Mouse (Mus musculus) midbrain, embryonic 16.5 days (tissue): Measurements from ENCODE around the gene Grm8. TPM values are rescaled to one million over a fixed set of nuclear protein-coding genes. Genes with fewer than 3 reads are reported as not detected.

ENCODE experiments used
- ATAC-seq: fragments of 200-750 bp; cut with Nextera tagmentation; 2 replicates; pipeline ENCODE4 v1.8.0; 2017; ENCODE audit warnings: moderate TSS enrichment
- H3K27ac ChIP-seq: fragments of 300-500 bp; sonication (generic); 2 replicates; pipeline ENCODE4 v1.5.1; 2014; ENCODE audit warnings: mild to moderate bottlenecking, low read length, mixed read lengths
- H3K27me3 ChIP-seq: fragments of 300-500 bp; sonication (generic); 2 replicates; pipeline ENCODE4 v1.6.1; 2014; ENCODE audit warnings: low read depth, low read length, mixed read lengths; ENCODE audit not compliant: control insufficient read depth, insufficient read depth
- H3K36me3 ChIP-seq: fragments of 300-500 bp; sonication (generic); 2 replicates; pipeline ENCODE4 v1.6.1; 2014; ENCODE audit warnings: mild to moderate bottlenecking, low read length, moderate library complexity, mixed read lengths; ENCODE audit not compliant: control insufficient read depth, insufficient read depth
- H3K4me1 ChIP-seq: fragments of 300-500 bp; sonication (generic); 2 replicates; pipeline ENCODE4 v1.6.1; 2014; ENCODE audit warnings: mild to moderate bottlenecking, low read length, mixed read lengths; ENCODE audit not compliant: control insufficient read depth, insufficient read depth
- H3K4me2 ChIP-seq: fragments of 300-500 bp; sonication (generic); 2 replicates; pipeline ENCODE4 v1.6.1; 2014; ENCODE audit warnings: mild to moderate bottlenecking, low read length, mixed read lengths
- H3K4me3 ChIP-seq: fragments of 300-500 bp; sonication (generic); 2 replicates; pipeline ENCODE4 v1.5.1; 2014; ENCODE audit warnings: low read depth, mild to moderate bottlenecking, low read length, moderate library complexity, mixed read lengths
- H3K9ac ChIP-seq: fragments of 300-500 bp; sonication (generic); 2 replicates; pipeline ENCODE4 v1.6.1; 2014; ENCODE audit warnings: low read depth, low read length, mixed read lengths
- H3K9me3 ChIP-seq: fragments of 300-500 bp; sonication (generic); replicated peaks from 2 replicates; pipeline ENCODE4 v1.6.1; 2014; ENCODE audit warnings: mild to moderate bottlenecking, low read length, mixed read lengths; ENCODE audit not compliant: control insufficient read depth, poor library complexity, severe bottlenecking
- WGBS: fragments of 180-500 bp; shearing (Covaris S2); extraction: QIAGEN DNeasy Blood & Tissue Kit; methylation state at CpG from one replicate; pipeline ENCODE4 v1.1.7; 2014; 5-methylcytosine and 5-hydroxymethylcytosine counted together
- polyA plus RNA-seq: library from polyadenylated mRNA; unstranded; fragments of >200 nt; fragmentation: Nextera tagmentation; extraction: Ambion mirVana; gene quantifications from 2 replicates; pipeline ENCODE4 v1.2.1, GENCODE M21; 2015

Gene Grm8
- polyA plus RNA-seq, 1 experiment from 2014 or later: 19.2 TPM

GRCm38 (mm10) chr6:27689382-27689781 is 445.6 kb downstream of the Grm8 start:
- Histone ChIP-seq H3K9ac (no peak overlapping the region), H3K36me3 (no peaks in the 10 kb centered on the region), H3K4me1 (no peaks in the 10 kb centered on the region), H3K4me2 (no peak overlapping the region), H3K27ac (no peak overlapping the region), H3K27me3 (no peaks in the 10 kb centered on the region), H3K9me3 (no peaks in the 10 kb centered on the region), H3K4me3 (no peak overlapping the region)
- no peak for ATAC-seq
- WGBS: 77% methylated on average over 3 of the region's 3 CpGs

DNA sequence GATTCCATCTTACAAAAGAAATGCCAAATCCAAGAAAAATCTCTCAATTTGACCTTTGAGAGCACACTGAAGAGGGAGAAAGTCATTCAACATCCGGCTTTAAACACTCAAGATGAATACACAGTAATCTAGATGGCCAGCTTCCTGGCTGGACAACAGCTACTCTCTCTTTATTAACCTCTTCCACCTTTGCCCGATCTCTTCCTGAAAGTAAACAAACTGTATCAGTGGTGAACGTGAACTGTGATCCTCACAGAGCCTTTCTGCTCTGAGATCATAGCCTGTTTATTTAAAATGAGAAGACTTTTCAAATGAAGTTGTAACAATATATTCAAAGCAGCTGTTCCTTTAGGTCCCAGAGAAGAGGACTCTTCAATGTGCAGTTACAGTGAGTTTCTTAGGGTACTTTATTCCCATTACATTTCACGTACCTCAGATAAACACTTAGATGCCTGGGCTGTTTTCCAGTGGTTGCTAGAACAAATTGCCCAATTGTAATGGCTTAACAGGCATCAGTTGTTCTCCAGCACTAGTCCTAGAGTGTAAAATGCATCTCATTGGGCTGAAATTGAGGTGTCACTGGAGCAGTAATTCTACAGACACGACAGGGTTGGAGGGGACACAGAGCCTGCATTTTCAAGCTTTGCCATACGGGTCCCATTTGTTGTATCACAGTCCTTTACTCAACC is 473.1 kb downstream of the Grm8 start:
- Histone ChIP-seq H3K27ac (no peak overlapping the region), H3K27me3 (no peaks in the 10 kb centered on the region), H3K4me2 (no peak overlapping the region), H3K4me3 (no peak overlapping the region), H3K36me3 (no peaks in the 10 kb centered on the region), H3K4me1 (no peaks in the 10 kb centered on the region), H3K9ac (no peak overlapping the region), H3K9me3 (no peaks in the 10 kb centered on the region)
- 82% methylated on average over 6 of the region's 6 CpGs for WGBS
- no peak for ATAC-seq

- Histone ChIP-seq H3K27ac (no peak overlapping the region), H3K9ac (no peak overlapping the region), H3K27me3 (no peaks in the 10 kb centered on the region), H3K4me1 (no peaks in the 10 kb centered on the region), H3K4me3 (no peak overlapping the region), H3K36me3 (no peaks in the 10 kb centered on the region), H3K9me3 (no peaks in the 10 kb centered on the region), H3K4me2 (no peak overlapping the region)
- no peak for ATAC-seq
- 67% methylated on average over 1 of the region's 1 CpGs for WGBS
Observed at GRCm38 (mm10) chr6:27657520-27657919, 477.5 kb downstream of the Grm8 start.

- Histone ChIP-seq H3K27ac (no peak overlapping the region), H3K4me2 (no peak overlapping the region), H3K36me3 (no peaks in the 10 kb centered on the region), H3K4me3 (no peak overlapping the region), H3K4me1 (no peaks in the 10 kb centered on the region), H3K9me3 (no peaks in the 10 kb centered on the region), H3K9ac (no peak overlapping the region), H3K27me3 (no peaks in the 10 kb centered on the region)
- no peak for ATAC-seq
- 53% methylated on average over 1 of the region's 1 CpGs for WGBS
Observed at GRCm38 (mm10) chr6:27646503-27646902, 488.5 kb downstream of the Grm8 start.

DNA sequence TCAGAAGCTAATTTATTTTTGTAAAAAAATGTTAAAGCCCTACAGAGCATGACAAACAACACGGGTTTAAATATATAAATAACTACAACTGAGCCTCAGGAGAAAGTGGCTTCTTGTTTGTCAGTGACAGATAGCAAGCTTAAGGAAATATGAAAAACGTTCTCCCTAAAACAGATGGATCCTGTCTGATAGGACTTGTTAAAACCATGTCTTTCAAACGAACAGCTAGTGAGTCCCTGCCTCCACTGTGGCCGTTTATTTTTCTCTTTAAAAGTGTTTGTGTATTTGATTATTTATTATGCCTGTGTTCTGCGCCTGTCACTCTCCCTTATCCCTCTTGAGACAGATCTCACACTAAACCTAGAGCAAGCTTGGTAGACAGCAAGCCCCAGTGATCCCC is 489.9 kb downstream of the Grm8 start:
- WGBS: 72% methylated on average over 5 of the region's 5 CpGs
- H3K36me3 ChIP-seq: no peaks in the 10 kb centered on the region
- no peaks in the 10 kb centered on the region for H3K4me1 ChIP-seq
- no peak overlapping the region for H3K4me3 ChIP-seq
- no peak for ATAC-seq
- H3K27me3 ChIP-seq: no peaks in the 10 kb centered on the region
- H3K27ac ChIP-seq: no peak overlapping the region
- H3K4me2 ChIP-seq: no peak overlapping the region
- H3K9me3 ChIP-seq: no peaks in the 10 kb centered on the region
- no peak overlapping the region for H3K9ac ChIP-seq

DNA sequence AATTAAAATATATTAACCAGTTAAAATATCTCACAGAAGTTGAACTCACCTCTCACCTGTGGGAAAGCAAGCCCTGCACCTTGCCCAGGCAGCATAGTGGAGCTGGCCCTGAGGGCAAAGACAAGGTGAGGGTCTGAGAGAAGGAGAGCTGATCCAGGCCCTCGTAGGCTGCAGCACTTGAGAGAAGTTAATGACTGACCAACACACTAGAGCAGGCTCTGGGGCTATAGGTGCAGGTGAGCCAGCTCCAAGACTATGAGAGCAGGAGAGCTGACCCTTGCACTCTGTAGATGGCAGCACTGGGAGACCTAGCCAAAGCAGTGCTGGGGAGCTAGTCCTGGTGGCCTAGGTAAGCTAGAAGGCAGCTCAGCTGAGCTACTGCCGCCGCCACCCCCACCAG is 499.1 kb downstream of the Grm8 start:
- ATAC-seq: no peak

GRCm38 (mm10) chr6:27617472-27617871 is 517.5 kb downstream of the Grm8 start:
- H3K4me3 ChIP-seq: no peak overlapping the region
- WGBS: 39% methylated on average over 4 of the region's 4 CpGs
- 0 out of 2 replicates have a peak, but pooled peaks have one; percentile 42 for ATAC-seq

More for the DNA sequence above, 499.1 kb downstream of the Grm8 start:
- WGBS: 78% methylated on average over 3 of the region's 3 CpGs
- no peaks in the 10 kb centered on the region for H3K4me1 ChIP-seq
- H3K9me3 ChIP-seq: no peaks in the 10 kb centered on the region
- no peak overlapping the region for H3K27ac ChIP-seq
- H3K9ac ChIP-seq: no peak overlapping the region
- no peaks in the 10 kb centered on the region for H3K36me3 ChIP-seq
- H3K27me3 ChIP-seq: no peaks in the 10 kb centered on the region
- H3K4me3 ChIP-seq: no peak overlapping the region
- no peak overlapping the region for H3K4me2 ChIP-seq

GRCm38 (mm10) chr6:27580485-27580884 is 554.5 kb downstream of the Grm8 start:
- no peak overlapping the region for H3K4me2 ChIP-seq
- H3K9ac ChIP-seq: no peak overlapping the region
- WGBS: 73% methylated on average over 2 of the region's 2 CpGs
- no peak overlapping the region for H3K27ac ChIP-seq
- H3K4me3 ChIP-seq: no peak overlapping the region
- no peaks in the 10 kb centered on the region for H3K9me3 ChIP-seq
- ATAC-seq: no peak
- no peaks in the 10 kb centered on the region for H3K4me1 ChIP-seq
- H3K36me3 ChIP-seq: no peaks in the 10 kb centered on the region
- no peaks in the 10 kb centered on the region for H3K27me3 ChIP-seq

More at GRCm38 (mm10) chr6:27617472-27617871, 517.5 kb downstream of the Grm8 start:
- Histone ChIP-seq H3K9me3 (no peaks in the 10 kb centered on the region), H3K4me1 (no peaks in the 10 kb centered on the region), H3K27ac (no peak overlapping the region), H3K4me2 (no peak overlapping the region), H3K9ac (no peak overlapping the region), H3K36me3 (no peaks in the 10 kb centered on the region), H3K27me3 (no peaks in the 10 kb centered on the region)

GRCm38 (mm10) chr6:27545516-27545915 is 589.5 kb downstream of the Grm8 start:
- Histone ChIP-seq H3K27me3 (no peaks in the 10 kb centered on the region), H3K4me1 (no peaks in the 10 kb centered on the region), H3K9ac (no peak overlapping the region), H3K36me3 (no peaks in the 10 kb centered on the region), H3K4me2 (no peak overlapping the region), H3K27ac (no peak overlapping the region), H3K4me3 (no peak overlapping the region), H3K9me3 (no peaks in the 10 kb centered on the region)
- 58% methylated on average over 6 of the region's 6 CpGs for whole genome bisulfite sequencing
- ATAC-seq: no peak; the same call in 1 of the 2 replicates
